Mouse (Mus musculus) limb, embryonic 14.5 days (tissue): ENCODE measurements around the gene Sirt6. TPM values are rescaled to one million over a fixed set of nuclear protein-coding genes. Genes with fewer than 3 reads are reported as not detected.

Experiments
- ATAC-seq: fragments of 200-750 bp; cut with Nextera tagmentation; 2 replicates; pipeline ENCODE4 v1.8.0; 2017; ENCODE audit warnings: low read depth, moderate number of reproducible peaks, moderate TSS enrichment; ENCODE audit not compliant: low FRiP score
- DNase-seq: peaks from one replicate; pipeline ENCODE4 v3.0.0-alpha.2; 2015; ENCODE audit warnings: low spot score
- H3K27ac ChIP-seq: fragments of 300-500 bp; sonication (generic); replicated peaks from 2 replicates; pipeline ENCODE4 v1.5.1; 2014; ENCODE audit warnings: low read depth, mild to moderate bottlenecking, low read length, moderate library complexity, mixed read lengths
- H3K27me3 ChIP-seq: fragments of 300-500 bp; sonication (generic); 2 replicates; pipeline ENCODE4 v1.6.1; 2014; ENCODE audit warnings: low read length, mixed read lengths; ENCODE audit not compliant: control insufficient read depth, insufficient read depth
- H3K36me3 ChIP-seq: fragments of 300-500 bp; sonication (generic); 2 replicates; pipeline ENCODE4 v1.6.1; 2014; ENCODE audit warnings: mild to moderate bottlenecking, low read length, moderate library complexity, mixed read lengths; ENCODE audit not compliant: control insufficient read depth, insufficient read depth
- H3K4me1 ChIP-seq: fragments of 300-500 bp; sonication (generic); 2 replicates; pipeline ENCODE4 v1.6.1; 2014; ENCODE audit warnings: antibody characterized with exemption, low read length, mixed read lengths; ENCODE audit not compliant: control insufficient read depth, insufficient read depth
- H3K4me2 ChIP-seq: fragments of 300-500 bp; sonication (generic); replicated peaks from 2 replicates; pipeline ENCODE4 v1.6.1; 2014; ENCODE audit warnings: low read depth, mild to moderate bottlenecking, low read length, moderate library complexity; ENCODE audit not compliant: severe bottlenecking
- H3K4me3 ChIP-seq: fragments of 300-500 bp; sonication (generic); replicated peaks from 2 replicates; pipeline ENCODE4 v1.5.1; 2014; ENCODE audit warnings: low read length
- H3K9ac ChIP-seq: fragments of 300-500 bp; sonication (generic); 2 replicates; pipeline ENCODE4 v1.6.1; 2014; ENCODE audit warnings: mild to moderate bottlenecking, low read depth, low read length, moderate library complexity; ENCODE audit not compliant: severe bottlenecking
- H3K9me3 ChIP-seq: fragments of 300-500 bp; sonication (generic); 2 replicates; pipeline ENCODE4 v1.6.1; 2016; ENCODE audit warnings: low read length; ENCODE audit not compliant: control insufficient read depth
- POLR2A ChIP-seq: fragments of 200-500 bp; IDR thresholded peaks from 2 replicates; pipeline ENCODE4 v1.8.0; 2012; ENCODE audit warnings: inconsistent platforms, mild to moderate bottlenecking, moderate library complexity, borderline replicate concordance; ENCODE audit not compliant: insufficient read depth, insufficient read length; ENCODE audit errors: extremely low read depth
- WGBS: fragments of 180-500 bp; shearing (Covaris S2); extraction: QIAGEN DNeasy Blood & Tissue Kit; methylation state at CpG from one replicate; pipeline ENCODE4 v1.1.7; 2014; 5-methylcytosine and 5-hydroxymethylcytosine counted together
- polyA plus RNA-seq, 2 experiments: library from polyadenylated mRNA; depleted of rRNA in 1 of 2; stranded (reverse) in 1 of 2; unstranded in 1 of 2; fragments of >200 nt; fragmentation: Nextera tagmentation in 1 of 2; extraction: Ambion mirVana in 1 of 2; gene quantifications; 2 replicates each; pipeline versions ENCODE4 v1.2.1 to v1.2.3; 2012 to 2014

Gene Sirt6
- polyA plus RNA-seq, 2 experiments = 39.5 to 70.7 TPM

DNA sequence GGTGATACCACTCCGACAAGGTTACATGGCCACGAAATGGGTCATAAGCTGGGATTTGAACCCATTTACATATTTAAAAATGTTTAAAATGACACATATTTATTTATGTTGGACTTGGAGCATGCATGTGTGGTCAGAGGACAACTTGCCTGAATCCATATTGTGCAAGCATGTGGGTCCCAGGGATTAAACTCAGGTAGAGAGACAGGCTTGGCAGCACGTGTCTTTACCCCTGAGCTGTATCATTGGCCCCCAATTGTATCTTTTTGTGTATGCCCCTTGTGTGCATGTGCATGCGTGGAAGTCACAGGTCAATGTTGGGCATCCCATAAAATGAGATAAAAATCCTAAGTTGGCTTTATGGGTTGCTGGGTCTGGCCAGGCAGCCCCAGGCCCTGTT, 17.8 kb upstream of the Sirt6 start:
- no peaks in the 10 kb centered on the region for H3K36me3 ChIP-seq
- H3K27ac ChIP-seq = no peak overlapping the region
- ATAC-seq = no peak
- no peaks in the 10 kb centered on the region for H3K27me3 ChIP-seq
- H3K4me1 ChIP-seq = peaks cover 13% of the 10 kb centered on the region
- WGBS = 93% methylated on average over 4 of the region's 4 CpGs
- TF ChIP-seq POLR2A = no peak
- DNase-seq = no peak
- no peak overlapping the region for H3K4me2 ChIP-seq
- H3K9ac ChIP-seq = no peak overlapping the region
- H3K4me3 ChIP-seq = no peak overlapping the region
- no peaks in the 10 kb centered on the region for H3K9me3 ChIP-seq

DNA sequence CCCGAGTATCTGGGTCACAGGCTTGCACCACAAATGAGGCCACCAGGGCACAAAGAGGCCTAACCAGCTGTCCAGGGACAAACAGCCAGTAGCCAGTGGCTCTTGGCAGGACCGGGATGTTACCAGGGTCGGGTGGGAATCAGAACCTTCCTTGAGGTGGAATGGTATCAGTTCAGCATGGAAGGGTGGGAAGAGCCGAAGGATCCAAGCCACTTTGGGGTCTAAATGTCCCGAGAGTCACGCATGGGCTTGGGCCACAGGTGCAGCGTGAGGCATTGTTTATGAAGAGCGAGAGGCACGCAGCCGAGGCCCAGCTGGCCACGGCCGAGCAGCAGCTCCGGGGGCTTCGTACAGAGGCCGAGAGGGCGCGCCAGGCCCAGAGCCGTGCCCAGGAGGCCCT, 17.1 kb upstream of the Sirt6 start:
- no peak for ATAC-seq
- H3K27ac ChIP-seq = no peak overlapping the region
- no peak for DNase-seq
- WGBS = 94% methylated on average over 18 of the region's 18 CpGs
- H3K4me1 ChIP-seq = peaks cover 13% of the 10 kb centered on the region
- no peaks in the 10 kb centered on the region for H3K36me3 ChIP-seq
- no peak overlapping the region for H3K4me3 ChIP-seq
- no peaks in the 10 kb centered on the region for H3K9me3 ChIP-seq
- H3K27me3 ChIP-seq = no peaks in the 10 kb centered on the region
- no peak overlapping the region for H3K4me2 ChIP-seq
- no peak for TF ChIP-seq POLR2A
- no peak overlapping the region for H3K9ac ChIP-seq

DNA sequence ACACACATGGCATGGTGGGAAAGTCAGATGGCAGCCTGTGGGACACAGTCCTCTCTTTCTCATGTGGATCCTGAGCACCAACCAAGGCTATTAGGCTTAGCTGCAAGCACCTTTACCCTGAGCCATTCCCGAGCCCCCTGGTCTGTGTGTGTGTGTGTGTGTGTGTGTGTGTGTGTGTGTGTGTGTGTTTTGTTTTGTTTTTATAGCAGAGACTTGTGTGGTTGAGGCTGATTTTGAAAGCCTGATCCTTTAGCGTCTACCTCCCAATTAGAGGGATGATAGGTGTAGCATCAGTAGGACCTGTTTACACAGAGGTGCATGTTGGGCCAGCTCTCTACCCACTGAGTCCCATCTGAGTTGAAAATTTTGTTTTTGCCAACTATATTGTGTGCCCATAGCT, 16.6 kb upstream of the Sirt6 start:
- H3K9ac ChIP-seq = peak overlapping the region; percentile 89; the same call in 1 of the 2 replicates
- H3K27me3 ChIP-seq = no peaks in the 10 kb centered on the region
- H3K27ac ChIP-seq = peak overlapping the region; percentile 93
- ATAC-seq = no peak
- peak overlapping the region; percentile 78 for H3K4me3 ChIP-seq
- peaks cover 13% of the 10 kb centered on the region for H3K4me1 ChIP-seq
- DNase-seq = no peak
- peak overlapping the region; percentile 84 for H3K4me2 ChIP-seq
- no peaks in the 10 kb centered on the region for H3K36me3 ChIP-seq
- 58% methylated on average over 2 of the region's 2 CpGs for WGBS
- no peak for TF ChIP-seq POLR2A
- H3K9me3 ChIP-seq = no peaks in the 10 kb centered on the region

DNA sequence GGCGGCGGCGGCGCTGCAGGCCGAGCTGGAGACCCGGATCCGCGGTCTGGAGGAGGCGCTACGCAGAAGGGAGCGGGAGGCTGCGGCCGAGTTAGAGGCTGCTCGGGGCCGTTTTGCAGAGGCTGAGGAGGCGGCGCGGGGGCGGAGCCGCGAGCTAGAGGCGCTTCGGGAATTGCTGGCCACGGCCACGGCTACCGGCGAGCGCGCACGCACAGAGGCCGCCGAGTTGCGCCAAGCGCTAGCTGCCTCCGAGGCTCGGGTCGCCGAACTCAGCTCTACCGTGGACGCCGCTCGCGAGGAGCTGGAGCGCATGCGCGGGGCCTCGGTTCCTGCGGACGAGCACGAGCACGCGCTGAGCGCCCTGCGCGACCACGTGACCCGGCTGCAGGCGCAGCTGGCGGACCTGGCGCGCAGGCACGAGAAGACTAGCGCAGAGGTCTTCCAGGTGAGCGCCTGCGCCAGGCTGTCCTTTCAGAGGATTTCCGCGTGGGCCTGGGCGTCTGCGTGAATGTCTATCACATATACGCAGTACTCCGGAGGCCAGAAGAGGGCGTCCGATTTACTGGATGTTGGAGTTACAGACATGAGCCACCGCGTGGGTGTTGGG, 16.0 kb upstream of the Sirt6 start:
- Histone ChIP-seq H3K36me3 (no peaks in the 10 kb centered on the region), H3K4me1 (peaks cover 13% of the 10 kb centered on the region), H3K27ac (peak overlapping the region; percentile 93), H3K9me3 (no peaks in the 10 kb centered on the region), H3K9ac (peak overlapping the region; percentile 89), H3K4me2 (peak overlapping the region; percentile 84), H3K27me3 (no peaks in the 10 kb centered on the region), H3K4me3 (peak overlapping the region; percentile 78)
- ATAC-seq (peak; percentile 93), DNase-seq (peak; percentile 95)
- TF ChIP-seq POLR2A = 0 out of 2 replicates have a peak, but pooled peaks have one; percentile 57
- under 1% methylated on average over 68 of the region's 75 CpGs for WGBS

DNA sequence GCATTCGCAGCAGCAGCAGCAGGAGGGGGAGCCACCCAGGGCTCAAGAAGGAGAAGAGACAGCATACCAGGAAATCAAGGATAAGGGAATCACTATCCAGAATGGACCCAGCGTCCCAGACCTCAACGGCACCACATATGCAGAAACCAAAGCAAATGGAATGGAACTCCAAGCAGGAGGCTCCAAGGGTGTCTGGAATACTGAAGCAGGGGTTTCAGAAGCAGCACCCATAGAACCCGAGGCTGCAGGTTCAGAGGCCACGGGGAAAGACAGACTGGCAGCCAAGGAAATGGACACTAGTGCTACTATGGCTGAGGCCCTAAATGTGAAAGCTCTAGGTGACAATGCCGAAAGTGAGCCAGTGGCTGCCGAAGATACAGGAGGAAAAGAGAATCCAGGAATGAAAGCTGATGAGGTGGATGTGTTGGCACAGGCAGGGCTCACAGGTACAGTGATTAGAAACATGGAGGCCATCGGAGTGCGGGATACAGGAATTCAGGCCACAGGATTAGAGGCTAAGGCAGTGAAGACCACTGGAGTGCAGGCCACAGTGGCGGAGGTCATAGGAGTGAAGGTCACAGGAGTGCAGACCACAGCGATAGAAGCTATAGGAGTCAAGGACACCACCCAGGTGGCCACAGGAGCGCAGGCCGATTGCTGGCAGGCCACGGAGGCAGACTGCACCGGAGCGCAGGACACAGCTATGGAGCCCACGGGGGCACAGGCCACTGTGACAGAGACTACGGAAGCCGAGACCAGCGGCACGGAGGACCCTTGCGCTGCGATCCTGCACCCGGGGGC, 15.3 kb upstream of the Sirt6 start:
- H3K27ac ChIP-seq = peak overlapping the region; percentile 93
- H3K9me3 ChIP-seq = no peaks in the 10 kb centered on the region
- WGBS = 18% methylated on average over 24 of the region's 24 CpGs
- H3K9ac ChIP-seq = peak overlapping the region; percentile 89
- no peaks in the 10 kb centered on the region for H3K36me3 ChIP-seq
- ATAC-seq (no peak), DNase-seq (no peak)
- no peaks in the 10 kb centered on the region for H3K27me3 ChIP-seq
- peaks cover 13% of the 10 kb centered on the region for H3K4me1 ChIP-seq
- TF ChIP-seq POLR2A = no peak
- H3K4me3 ChIP-seq = peak overlapping the region; percentile 78
- peak overlapping the region; percentile 84 for H3K4me2 ChIP-seq
